Mouse (Mus musculus) MEL (cell line): ENCODE measurements around the gene Ascc2. TPM values are rescaled to one million over a fixed set of nuclear protein-coding genes. Genes with fewer than 3 reads are reported as not detected.

ENCODE experiments used
- DNase-seq: peaks from one replicate; pipeline ENCODE4 v3.0.0; 2011; ENCODE audit warnings: low read depth, low spot score
- H3K27ac ChIP-seq: 2 replicates; pipeline ENCODE4 v1.5.1; 2012; ENCODE audit warnings: low read depth, mild to moderate bottlenecking, control low read depth, low read length, moderate library complexity; ENCODE audit not compliant: control insufficient read depth
- H3K27me3 ChIP-seq, 2 experiments: fragments of 150-350 bp in 1 of 2; sonication (generic) in 1 of 2; 2 replicates each; pipeline ENCODE4 v1.6.1; 2012; ENCODE audit warnings: low read length in 2 of 2, mild to moderate bottlenecking in 2 of 2, improper control_type of control experiment in 1 of 2, moderate library complexity in 1 of 2; ENCODE audit not compliant: insufficient read depth in 2 of 2, control insufficient read depth in 1 of 2
- H3K36me3 ChIP-seq, 2 experiments: 2 replicates each; pipeline ENCODE4 v1.6.1; 2012 to 2014; ENCODE audit warnings: low read length in 2 of 2, improper control_type of control experiment in 1 of 2, inconsistent platforms in 1 of 2, mild to moderate bottlenecking in 1 of 2; ENCODE audit not compliant: insufficient read depth in 2 of 2, control insufficient read depth in 1 of 2
- H3K4me1 ChIP-seq, 2 experiments: fragments of 150-350 bp in 1 of 2; sonication (generic) in 1 of 2; 2 replicates each; pipeline ENCODE4 v1.6.1; 2012; ENCODE audit warnings: low read length in 2 of 2, improper control_type of control experiment in 1 of 2, mild to moderate bottlenecking in 1 of 2; ENCODE audit not compliant: insufficient read depth in 2 of 2, control insufficient read depth in 1 of 2
- H3K4me3 ChIP-seq, 2 experiments: fragments of 150-350 bp in 1 of 2; sonication (generic) in 1 of 2; 2 replicates each; pipeline ENCODE4 v1.5.1; 2012; ENCODE audit warnings: low read depth in 2 of 2, low read length in 2 of 2, mild to moderate bottlenecking in 2 of 2, moderate library complexity in 2 of 2, control low read depth in 1 of 2, improper control_type of control experiment in 1 of 2; ENCODE audit not compliant: control insufficient read depth in 1 of 2, insufficient read depth in 1 of 2
- H3K79me2 ChIP-seq: 2 replicates; pipeline ENCODE4 v1.6.1; 2012; ENCODE audit warnings: mild to moderate bottlenecking, low read length, moderate library complexity; ENCODE audit not compliant: control insufficient read depth, poor library complexity, insufficient read depth
- H3K9ac ChIP-seq: 2 replicates; pipeline ENCODE4 v1.6.1; 2012; ENCODE audit warnings: low read depth, mild to moderate bottlenecking, control low read depth, low read length, moderate library complexity; ENCODE audit not compliant: control insufficient read depth, poor library complexity, severe bottlenecking
- H3K9me3 ChIP-seq: fragments of 150-350 bp; sonication (generic); replicated peaks from 2 replicates; pipeline ENCODE4 v1.6.1; 2012; ENCODE audit warnings: mild to moderate bottlenecking, low read length, improper control_type of control experiment, moderate library complexity; ENCODE audit not compliant: insufficient read depth
- BHLHE40 ChIP-seq: IDR thresholded peaks from 2 replicates; pipeline ENCODE4 v1.6.1; 2012; ENCODE audit warnings: low read depth, mild to moderate bottlenecking, inconsistent platforms, low read length, improper control_type of control experiment, borderline replicate concordance
- CHD1 ChIP-seq: IDR thresholded peaks from 2 replicates; pipeline ENCODE4 v1.6.1; 2012; ENCODE audit warnings: low read depth, mild to moderate bottlenecking, inconsistent platforms, low read length, improper control_type of control experiment
- CHD2 ChIP-seq: IDR thresholded peaks from 2 replicates; pipeline ENCODE4 v1.6.1; 2011; ENCODE audit warnings: low read length, improper control_type of control experiment
- E2F4 ChIP-seq: IDR thresholded peaks from 2 replicates; pipeline ENCODE4 v1.6.1; 2011; ENCODE audit warnings: low read depth, low read length, improper control_type of control experiment, borderline replicate concordance
- EP300 ChIP-seq, 2 experiments: IDR thresholded peaks; 2 replicates each; pipeline ENCODE4 v1.6.1; 2011; ENCODE audit warnings: improper control_type of control experiment in 2 of 2, low read length in 2 of 2, low read depth in 1 of 2, mild to moderate bottlenecking in 1 of 2
- GATA1 ChIP-seq: IDR thresholded peaks from 2 replicates; pipeline ENCODE4 v1.6.1; 2011; ENCODE audit warnings: low read depth, low read length, improper control_type of control experiment
- MYB ChIP-seq: IDR thresholded peaks from 2 replicates; pipeline ENCODE4 v1.6.1; 2011; ENCODE audit warnings: mild to moderate bottlenecking, low read depth, low read length, improper control_type of control experiment
- MYC ChIP-seq: IDR thresholded peaks from 2 replicates; pipeline ENCODE4 v1.6.1; 2011; ENCODE audit warnings: low read depth, mild to moderate bottlenecking, low read length, improper control_type of control experiment, moderate library complexity
- NELFE ChIP-seq: IDR thresholded peaks from 2 replicates; pipeline ENCODE4 v1.6.1; 2011; ENCODE audit warnings: low read depth, low read length, improper control_type of control experiment
- RCOR1 ChIP-seq: IDR thresholded peaks from 2 replicates; pipeline ENCODE4 v1.6.1; 2012; ENCODE audit warnings: low read depth, mild to moderate bottlenecking, inconsistent platforms, low read length, improper control_type of control experiment
- TAL1 ChIP-seq: IDR thresholded peaks from 2 replicates; pipeline ENCODE4 v1.6.1; 2012; ENCODE audit warnings: mild to moderate bottlenecking, inconsistent platforms, low read length, moderate library complexity, mixed read lengths
- TCF12 ChIP-seq: IDR thresholded peaks from 2 replicates; pipeline ENCODE4 v1.6.1; 2014; ENCODE audit warnings: low read depth, mild to moderate bottlenecking, inconsistent platforms, low read length, improper control_type of control experiment, moderate library complexity
- UBTF ChIP-seq: IDR thresholded peaks from 2 replicates; pipeline ENCODE4 v1.6.1; 2012; ENCODE audit warnings: low read depth, mild to moderate bottlenecking, inconsistent platforms, low read length, improper control_type of control experiment, moderate library complexity, borderline replicate concordance; ENCODE audit not compliant: insufficient read depth
- USF1 ChIP-seq: IDR thresholded peaks from 2 replicates; pipeline ENCODE4 v1.6.1; 2014; ENCODE audit warnings: low read depth, mild to moderate bottlenecking, inconsistent platforms, low read length, improper control_type of control experiment, moderate library complexity
- ZNF384 ChIP-seq: IDR thresholded peaks from 2 replicates; pipeline ENCODE4 v1.6.1; 2012; ENCODE audit warnings: low read depth, mild to moderate bottlenecking, inconsistent platforms, low read length, improper control_type of control experiment
- polyA plus RNA-seq, 2 experiments: library from polyadenylated mRNA; stranded (reverse) in 1 of 2; unstranded in 1 of 2; fragments of >175 nt in 1 of 2; fragments of >200 nt in 1 of 2; gene quantifications; 2 replicates each; pipeline versions ENCODE4 v1.2.1 to v1.2.4; 2012; ENCODE audit warnings: low replicate concordance in 2 of 2, low read depth in 1 of 2; ENCODE audit not compliant: insufficient read length in 2 of 2, insufficient read depth in 1 of 2, missing spikeins in 1 of 2
- total RNA-seq: library from RNA; depleted of rRNA; stranded (reverse); fragments of 300-350 nt; gene quantifications from 2 replicates; pipeline ENCODE4 v1.2.3, GENCODE M21; 2012; rRNA removed

The Ascc2 gene
- total and polyA plus RNA-seq, 3 experiments, result 27.5 to 98.2 (median 43.5) TPM

DNA sequence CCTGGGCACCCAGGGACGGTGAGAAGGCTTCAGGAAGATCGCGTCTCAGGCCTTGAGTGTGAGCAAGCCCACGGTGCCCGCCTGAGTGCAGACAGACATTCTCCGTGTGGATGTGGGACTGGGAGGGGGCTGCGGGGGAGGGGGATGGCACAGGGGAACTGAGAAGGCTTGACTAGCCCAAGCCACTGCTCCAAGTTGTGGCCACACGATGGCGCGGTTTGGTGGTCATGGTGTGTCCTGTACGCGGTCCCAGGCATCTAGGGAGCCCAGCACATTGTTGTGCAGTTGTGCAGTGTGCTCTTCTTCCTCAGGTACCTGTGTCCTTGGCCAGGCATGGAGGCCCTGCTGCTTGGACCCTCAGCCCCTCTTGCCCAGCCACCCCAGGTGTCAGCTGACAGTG, 96.6 kb downstream of the Ascc2 start:
- Histone ChIP-seq H3K27ac (no peak overlapping the region), H3K4me3 (no peak overlapping the region), H3K9me3 (no peaks in the 10 kb centered on the region), H3K9ac (no peak overlapping the region), H3K79me2 (no peaks in the 10 kb centered on the region), H3K36me3 (peaks cover 0 to 3% of the 10 kb centered on the region in 2 experiments; a peak in 2 of 4 replicates), H3K4me1 (peaks cover 0 to 11% of the 10 kb centered on the region in 2 experiments; a peak in 3 of 4 replicates)
- no peak for DNase-seq
- TF ChIP-seq NELFE, result no peak
- no peak for TF ChIP-seq USF1
- TF ChIP-seq MYC, result no peak
- TF ChIP-seq CHD2, result no peak
- no peak for TF ChIP-seq CHD1
- TF ChIP-seq E2F4, result no peak
- no peak for TF ChIP-seq TCF12
- TF ChIP-seq UBTF, result no peak
- TF ChIP-seq RCOR1, result no peak
- TF ChIP-seq BHLHE40, result no peak
- no peak for TF ChIP-seq TAL1
- no peak for TF ChIP-seq GATA1
- no peak for TF ChIP-seq EP300 (IDR thresholded peaks at IDR 0.05; ENCODE audit: low read depth in 1 of 2, low read length in 2 of 2)
- TF ChIP-seq MYB, result no peak
- TF ChIP-seq ZNF384, result no peak
- TF ChIP-seq, all 39 proteins: peak for 0
- H3K27me3 ChIP-seq, result no peaks in the 10 kb centered on the region

Other genes starting within 250 kb of the Ascc2 start
- 17.0 and 18.6 TPM in 2 replicates for gene Hormad2, start 196.6 kb upstream of the Ascc2 start, total RNA-seq
- 10 to 100 TPM in 1 of 2 experiments, not detected in 1; 16.0 TPM for gene Hormad2, start 196.6 kb upstream of the Ascc2 start, polyA plus RNA-seq
- gene Mtmr3, start 42.9 kb upstream of the Ascc2 start, total RNA-seq, result 31.9 and 36.5 TPM in 2 replicates
- 10 to 100 TPM in 1 of 2 experiments, not detected in 1; 29.1 TPM for gene Mtmr3, start 42.9 kb upstream of the Ascc2 start, polyA plus RNA-seq
- not detected in 2 replicates for gene Gm11032, start 17.7 kb upstream of the Ascc2 start, total RNA-seq
- not detected for gene Gm11032, start 17.7 kb upstream of the Ascc2 start, polyA plus RNA-seq
- 1,416 and 1,438 TPM in 2 replicates for gene Uqcr10, start 66.6 kb downstream of the Ascc2 start, total RNA-seq
- gene Uqcr10, start 66.6 kb downstream of the Ascc2 start, polyA plus RNA-seq, result 100 to 1,000 TPM in 1 of 2 experiments, not detected in 1; 598 TPM
- 39.3 and 40.1 TPM in 2 replicates for gene Zmat5, start 66.9 kb downstream of the Ascc2 start, total RNA-seq
- 10 to 100 TPM in 1 of 2 experiments, not detected in 1; 36.9 TPM for gene Zmat5, start 66.9 kb downstream of the Ascc2 start, polyA plus RNA-seq
- gene Cabp7, start 109.0 kb downstream of the Ascc2 start, total RNA-seq, result 0.23 TPM in 2 replicates
- gene Cabp7, start 109.0 kb downstream of the Ascc2 start, polyA plus RNA-seq, result not detected
- 70.3 and 73.6 TPM in 2 replicates for gene Nf2, start 211.8 kb downstream of the Ascc2 start, total RNA-seq
- gene Nf2, start 211.8 kb downstream of the Ascc2 start, polyA plus RNA-seq, result 100 to 1,000 TPM in 1 of 2 experiments, 10 to 100 TPM in 1; 95.6 to 246 TPM
- 13.7 and 14.9 TPM in 2 replicates for gene Nipsnap1, start 236.2 kb downstream of the Ascc2 start, total RNA-seq
- gene Nipsnap1, start 236.2 kb downstream of the Ascc2 start, polyA plus RNA-seq, result 10 to 100 TPM in 1 of 2 experiments, not detected in 1; 22.9 TPM